Mouse (Mus musculus): ENCODE measurements around the gene Skp2.

Gene Skp2

DNA sequence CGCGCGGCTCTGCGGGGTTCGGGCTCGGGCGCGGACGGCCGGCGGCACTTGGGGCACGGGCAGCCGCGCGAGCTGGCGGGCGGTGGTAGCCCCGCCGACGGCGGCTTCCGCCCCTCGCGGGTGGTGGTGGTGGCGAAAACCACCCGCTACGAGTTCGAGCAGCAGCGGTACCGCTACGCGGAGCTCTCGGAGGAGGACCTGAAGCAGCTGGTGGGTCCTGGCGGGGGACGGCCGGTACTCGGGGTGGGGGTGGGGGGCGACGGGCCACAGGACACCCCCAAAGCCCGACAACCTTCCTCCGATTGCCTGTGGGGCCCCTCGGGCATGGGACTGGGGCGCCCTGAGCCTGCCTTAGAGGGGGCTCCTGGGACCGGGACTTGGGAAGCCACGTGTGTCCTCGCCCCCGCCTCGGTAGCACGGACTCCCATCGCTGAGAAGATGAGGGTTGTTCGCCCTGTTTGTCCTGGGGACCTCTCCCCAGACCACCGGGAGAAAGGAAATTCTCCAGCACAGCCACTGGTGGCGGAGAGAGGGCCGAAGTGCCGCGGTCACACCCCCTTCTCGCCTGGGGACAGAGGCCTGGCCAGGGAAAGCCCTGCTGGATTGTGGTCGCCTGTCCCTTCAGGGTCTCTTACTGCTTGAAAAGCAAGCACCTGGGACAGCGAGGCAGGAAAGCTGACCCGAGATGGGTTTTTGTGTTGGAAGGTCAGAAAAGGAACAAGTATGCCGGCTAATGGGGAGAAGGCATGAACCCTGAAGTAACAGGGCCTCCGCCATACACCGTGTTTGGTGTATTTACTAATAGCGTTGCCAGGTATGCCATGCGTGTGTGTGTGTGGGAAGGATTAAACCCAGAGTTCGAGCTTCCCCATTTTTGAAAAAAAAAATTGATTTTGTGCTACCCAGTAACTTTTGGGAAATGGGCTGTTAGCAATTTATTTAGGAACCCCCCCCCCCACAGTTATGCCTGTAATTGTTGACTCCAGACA, 83.4 kb downstream of the Skp2 start:
- ChIA-PET CTCF (interaction anchor here in 2 of 4 experiments (0.7 kb wide), 2 partner anchors 437 to 719 kb away, joined by 4 to 5 read pairs; no protein-coding TSS in a partner anchor), POLR2A (interaction anchor here in 3 of 4 experiments (0.6 to 10.8 kb wide), 31 partner anchors 7 to 643 kb away, joined by 3 to 162 read pairs (median 6); partner anchors contain the start of gene Lmbrd2 (in 1 of the 3))

DNA sequence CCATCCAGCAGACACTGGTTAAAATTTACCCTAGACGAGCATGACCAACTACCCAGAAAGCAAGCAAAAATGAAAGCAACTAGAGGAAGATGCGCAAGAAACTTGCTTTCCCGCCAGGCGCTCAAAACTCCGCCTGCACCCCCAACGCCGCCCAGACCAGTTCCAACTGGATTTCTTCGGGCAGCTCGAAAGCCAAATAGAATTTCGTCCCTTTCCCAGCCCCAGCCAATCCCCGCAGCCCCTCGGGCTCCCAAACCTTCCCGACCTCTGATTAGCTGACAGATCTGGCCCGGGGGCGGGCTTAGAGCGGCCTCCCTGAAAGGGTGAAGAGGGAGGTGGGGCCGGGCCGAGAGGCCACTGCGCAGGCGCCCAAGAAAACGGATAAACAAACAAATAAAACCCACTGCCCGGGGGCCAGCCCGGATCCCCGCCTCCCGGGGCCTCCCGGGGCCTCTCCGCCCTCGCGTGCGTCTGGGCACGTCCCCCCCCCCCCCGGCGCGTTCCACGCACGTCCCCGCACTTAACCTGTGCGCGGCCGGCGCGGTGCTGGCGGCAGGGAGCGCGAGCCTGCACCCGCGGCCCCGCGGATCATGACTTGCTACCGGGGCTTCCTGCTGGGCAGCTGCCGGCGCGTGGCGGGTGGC, 84.2 kb downstream of the Skp2 start, which contains the start of gene Nadk2:
Gene Nadk2, plus strand, starts transcription at position 349 of the 644 bp plus-strand sequence.
- ChIA-PET POLR2A (interaction anchor here in 3 of 4 experiments (0.6 to 10.8 kb wide), 49 partner anchors 8 to 1583 kb away, joined by 3 to 162 read pairs (median 4); partner anchors contain the start of gene Lmbrd2 (in 3 of the 3)), CTCF (interaction anchor here in 2 of 4 experiments (0.7 kb wide), 2 partner anchors 23 to 436 kb away, joined by 4 to 8 read pairs; no protein-coding TSS in a partner anchor)

DNA sequence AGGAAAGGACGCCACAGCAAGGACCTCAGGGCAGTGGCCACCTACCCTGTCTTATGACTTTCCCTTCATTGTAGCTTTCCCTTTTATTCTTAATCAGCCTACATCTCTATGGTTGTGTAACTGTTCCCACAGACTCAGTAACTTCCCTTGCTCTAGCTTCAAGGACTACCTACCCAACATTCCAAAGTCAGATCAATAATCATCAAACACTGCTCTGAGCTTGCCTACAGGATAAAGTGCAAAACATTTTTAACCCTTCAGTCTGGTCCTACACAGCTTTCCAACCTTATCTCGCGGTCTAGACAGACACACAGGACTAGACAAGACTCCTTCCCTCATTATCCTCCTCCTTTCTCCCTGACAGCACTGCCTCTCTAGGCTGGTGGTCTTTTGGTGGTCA, 84.9 kb downstream of the Skp2 start:
- POLR2A ChIA-PET, result interaction anchor here (0.6 to 10.8 kb wide), 43 partner anchors 8 to 1400 kb away, joined by 3 to 162 read pairs (median 4); partner anchors contain the start of genes Lmbrd2 (in 3 of the 4) and Dnajc21 (in 1 of the 4)
- CTCF ChIA-PET, result interaction anchor here in 1 of 4 experiments (0.5 kb wide), 1 partner anchor 69 kb away, joined by 5 read pairs; no protein-coding TSS in a partner anchor

DNA sequence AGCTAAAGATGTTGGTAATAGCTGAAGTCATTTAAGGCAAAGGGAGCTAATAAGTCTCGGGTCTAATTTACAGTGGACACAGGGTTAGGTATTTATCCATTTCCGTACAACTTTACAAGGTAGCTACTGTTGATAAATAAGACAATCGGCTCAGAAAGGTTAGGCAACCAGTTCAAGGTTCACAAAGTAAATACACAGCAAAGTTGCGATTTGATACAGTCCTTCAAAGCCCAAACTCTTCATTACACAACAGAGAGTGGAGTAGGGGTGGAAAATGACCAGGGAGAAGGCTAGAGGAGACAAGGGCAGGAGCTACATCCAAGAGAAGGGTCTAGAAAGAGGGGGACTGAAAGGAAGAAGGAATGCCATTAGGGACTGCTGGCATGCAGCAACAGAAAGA, 86.3 kb downstream of the Skp2 start:
- CTCF ChIA-PET, result no interaction called here
- POLR2A ChIA-PET, result interaction anchor here in 2 of 4 experiments (1.0 to 1.5 kb wide), 4 partner anchors 17 to 64 kb away, joined by 3 to 6 read pairs (median 4); no protein-coding TSS in a partner anchor
